Mouse (Mus musculus): ENCODE measurements around the gene Wdfy2. TPM values are rescaled to one million over a fixed set of nuclear protein-coding genes. Genes with fewer than 3 reads are reported as not detected.

The Wdfy2 gene
- total RNA-seq, 4 experiments from 2014 or later = 5.8 to 7.2 (median 6.1) TPM

GRCm38 (mm10) chr14:62842976-62843375 lies 5.5 kb downstream of the Wdfy2 start:
- DNase-seq (ENCODE audit: low spot score) = no peak

- no peak for DNase-seq (ENCODE audit: low spot score)
Measured at GRCm38 (mm10) chr14:62844226-62844625, 6.7 kb downstream of the Wdfy2 start.

GRCm38 (mm10) chr14:62845011-62845840 lies 7.7 kb downstream of the Wdfy2 start:
- peak; percentile 59 for DNase-seq (ENCODE audit: low spot score)

GRCm38 (mm10) chr14:62850980-62851379 lies 13.5 kb downstream of the Wdfy2 start:
- no peak for DNase-seq (ENCODE audit: low spot score)

- DNase-seq (ENCODE audit: low spot score) = no peak
Measured at GRCm38 (mm10) chr14:62852840-62853239, 15.4 kb downstream of the Wdfy2 start.

GRCm38 (mm10) chr14:62855077-62855835 lies 17.8 kb downstream of the Wdfy2 start:
- no peak for DNase-seq (ENCODE audit: low spot score)

- no peak for DNase-seq (ENCODE audit: low spot score)
Measured at GRCm38 (mm10) chr14:62855863-62856262, 18.4 kb downstream of the Wdfy2 start.

GRCm38 (mm10) chr14:62856490-62856889 lies 19.0 kb downstream of the Wdfy2 start:
- DNase-seq (ENCODE audit: low spot score) = no peak

- DNase-seq (ENCODE audit: low spot score) = no peak
Measured at GRCm38 (mm10) chr14:62857879-62858278, 20.4 kb downstream of the Wdfy2 start.

- DNase-seq (ENCODE audit: low spot score) = no peak
Measured at GRCm38 (mm10) chr14:62858311-62858710, 20.8 kb downstream of the Wdfy2 start.

GRCm38 (mm10) chr14:62862564-62862963 lies 25.1 kb downstream of the Wdfy2 start:
- no peak for DNase-seq (ENCODE audit: low spot score)

GRCm38 (mm10) chr14:62864254-62864653 lies 26.8 kb downstream of the Wdfy2 start:
- DNase-seq (ENCODE audit: low spot score) = no peak

- DNase-seq (ENCODE audit: low spot score) = no peak
Measured at GRCm38 (mm10) chr14:62865405-62865804, 27.9 kb downstream of the Wdfy2 start.

GRCm38 (mm10) chr14:62867069-62867468 lies 29.6 kb downstream of the Wdfy2 start:
- DNase-seq (ENCODE audit: low spot score) = no peak

- DNase-seq (ENCODE audit: low spot score) = no peak
Measured at GRCm38 (mm10) chr14:62867576-62867975, 30.1 kb downstream of the Wdfy2 start.

- DNase-seq (ENCODE audit: low spot score) = no peak
Measured at GRCm38 (mm10) chr14:62868254-62868653, 30.8 kb downstream of the Wdfy2 start.

GRCm38 (mm10) chr14:62870238-62870638 lies 32.8 kb downstream of the Wdfy2 start:
- no peak for DNase-seq (ENCODE audit: low spot score)

- DNase-seq (ENCODE audit: low spot score) = no peak
Measured at GRCm38 (mm10) chr14:62871431-62871830, 34.0 kb downstream of the Wdfy2 start.

- no peak for DNase-seq (ENCODE audit: low spot score)
Measured at GRCm38 (mm10) chr14:62871932-62872331, 34.5 kb downstream of the Wdfy2 start.

- DNase-seq (ENCODE audit: low spot score) = no peak
Measured at GRCm38 (mm10) chr14:62873820-62874219, 36.3 kb downstream of the Wdfy2 start.

GRCm38 (mm10) chr14:62874348-62874747 lies 36.9 kb downstream of the Wdfy2 start:
- DNase-seq (ENCODE audit: low spot score) = no peak

GRCm38 (mm10) chr14:62878076-62878475 lies 40.6 kb downstream of the Wdfy2 start:
- DNase-seq (ENCODE audit: low spot score) = no peak
